Mouse (Mus musculus) hindbrain, postnatal 0 days (tissue): ENCODE measurements around the gene Prss36. TPM values are rescaled to one million over a fixed set of nuclear protein-coding genes. Genes with fewer than 3 reads are reported as not detected.
"Not testable (repeated sequence)": the region's sequence is repeated elsewhere in the genome, so short reads cannot be mapped to it uniquely, and the experiment has no call there.

Experiments used
- ATAC-seq: fragments of 200-750 bp; cut with Nextera tagmentation; 2 replicates; pipeline ENCODE4 v1.8.0; 2017; ENCODE audit warnings: mild to moderate bottlenecking, moderate TSS enrichment, moderate library complexity
- DNase-seq: peaks from one replicate; pipeline ENCODE4 v3.0.0-alpha.2; 2015; ENCODE audit warnings: low spot score
- H3K27ac ChIP-seq: fragments of 300-500 bp; sonication (generic); 2 replicates; pipeline ENCODE4 v1.5.1; 2014; ENCODE audit warnings: mild to moderate bottlenecking
- H3K27me3 ChIP-seq: fragments of 300-500 bp; sonication (generic); 2 replicates; pipeline ENCODE4 v1.6.1; 2014; ENCODE audit warnings: low read length, mixed read lengths; ENCODE audit not compliant: insufficient read depth
- H3K36me3 ChIP-seq: fragments of 300-500 bp; sonication (generic); 2 replicates; pipeline ENCODE4 v1.6.1; 2014; ENCODE audit warnings: low read length, mixed read lengths; ENCODE audit not compliant: insufficient read depth
- H3K4me1 ChIP-seq: fragments of 300-500 bp; sonication (generic); 2 replicates; pipeline ENCODE4 v1.6.1; 2014; ENCODE audit warnings: antibody characterized with exemption, low read length, mixed read lengths; ENCODE audit not compliant: insufficient read depth
- H3K4me2 ChIP-seq: fragments of 300-500 bp; sonication (generic); 2 replicates; pipeline ENCODE4 v1.6.1; 2014; ENCODE audit warnings: low read depth, mild to moderate bottlenecking, low read length, moderate library complexity, mixed read lengths
- H3K4me3 ChIP-seq: fragments of 300-500 bp; sonication (generic); 2 replicates; pipeline ENCODE4 v1.5.1; 2014; ENCODE audit warnings: low read length
- H3K9ac ChIP-seq: fragments of 300-500 bp; sonication (generic); replicated peaks from 2 replicates; pipeline ENCODE4 v1.6.1; 2014; ENCODE audit warnings: mild to moderate bottlenecking, low read length, moderate library complexity, mixed read lengths
- H3K9me3 ChIP-seq: fragments of 300-500 bp; sonication (generic); 2 replicates; pipeline ENCODE4 v1.6.1; 2016; ENCODE audit warnings: low read length, mixed read lengths
- CTCF ChIP-seq: IDR thresholded peaks from 2 replicates; pipeline ENCODE4 v1.5.1; 2016; ENCODE audit warnings: antibody characterized with exemption, control low read depth, low read depth
- WGBS: fragments of 180-500 bp; shearing (Covaris S2); extraction: QIAGEN DNeasy Blood & Tissue Kit; methylation state at CpG from one replicate; pipeline ENCODE4 v1.1.7; 2014; 5-methylcytosine and 5-hydroxymethylcytosine counted together
- polyA plus RNA-seq: library from polyadenylated mRNA; unstranded; fragments of >200 nt; fragmentation: Nextera tagmentation; extraction: Ambion mirVana; gene quantifications from 2 replicates; pipeline ENCODE4 v1.2.1, GENCODE M21; 2015
- total RNA-seq: library from RNA; depleted of rRNA; stranded (reverse); fragments of >200 nt; gene quantifications from 2 replicates; pipeline ENCODE4 v1.2.3, GENCODE M21; 2014

Prss36 gene
- total and polyA plus RNA-seq, 2 experiments from 2014 or later: 16.5 to 19.9 TPM

DNA sequence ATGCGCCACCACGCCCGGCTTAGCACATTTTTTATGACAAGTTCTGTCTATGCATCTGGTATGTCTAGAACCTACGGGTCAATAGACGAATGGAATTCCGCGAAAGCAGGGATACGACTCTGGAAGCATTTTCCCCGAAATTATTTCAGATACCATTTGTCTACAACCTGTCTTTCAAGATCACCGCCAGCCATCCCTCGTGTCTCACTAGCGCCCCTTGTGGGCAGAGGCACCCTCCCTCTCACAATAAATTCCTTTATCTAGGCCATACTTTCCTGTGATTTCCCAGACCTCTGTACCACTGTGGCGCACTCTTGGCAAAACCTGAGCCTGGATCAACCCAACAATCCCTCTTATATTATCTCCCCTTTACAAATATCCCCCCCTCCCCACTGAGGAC is 50.1 kb downstream of the Prss36 start:
- ATAC-seq (no peak), DNase-seq (peak; percentile 60)
- Histone ChIP-seq H3K9ac (no peak overlapping the region), H3K4me2 (no peak overlapping the region), H3K9me3 (no peaks in the 10 kb centered on the region), H3K4me3 (no peak overlapping the region), H3K27me3 (no peaks in the 10 kb centered on the region), H3K27ac (no peak overlapping the region), H3K4me1 (peaks cover 10% of the 10 kb centered on the region; the same call in 1 of the 2 replicates), H3K36me3 (0 out of 2 replicates have a peak, but pooled peaks cover 3% of the 10 kb centered on the region)
- WGBS: 59% methylated on average over 13 of the region's 13 CpGs
- TF ChIP-seq CTCF: peak; percentile 76

DNA sequence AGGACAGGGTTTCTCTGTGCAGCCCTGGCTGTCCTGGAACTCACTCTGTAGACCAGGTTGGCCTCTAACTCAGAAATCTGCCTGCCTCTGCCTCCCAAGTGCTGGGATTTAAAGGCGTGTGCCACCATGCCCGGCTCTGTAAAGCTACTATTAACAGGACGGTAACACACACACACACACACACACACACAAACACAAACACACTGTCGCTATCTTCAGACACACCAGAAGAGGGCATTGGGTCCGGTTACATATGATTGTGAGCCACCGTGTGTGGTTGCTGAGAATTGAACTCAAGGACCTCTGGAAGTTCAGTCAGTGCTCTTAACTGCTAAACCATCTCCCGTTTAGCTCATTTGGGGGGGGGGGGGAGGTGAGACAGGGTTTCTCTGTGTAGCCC is 50.6 kb downstream of the Prss36 start:
- H3K4me1 ChIP-seq, DNase-seq, H3K27me3 ChIP-seq, H3K9me3 ChIP-seq, H3K9ac ChIP-seq, H3K36me3 ChIP-seq: not testable (repeated sequence)
- peak overlapping the region; percentile 67 for H3K4me2 ChIP-seq
- 0 out of 2 replicates have a peak, but pooled peaks have one; percentile 5 for ATAC-seq
- H3K4me3 ChIP-seq: peak overlapping the region; percentile 57
- H3K27ac ChIP-seq: peak overlapping the region; percentile 54
- WGBS: 63% methylated on average over 7 of the region's 7 CpGs

DNA sequence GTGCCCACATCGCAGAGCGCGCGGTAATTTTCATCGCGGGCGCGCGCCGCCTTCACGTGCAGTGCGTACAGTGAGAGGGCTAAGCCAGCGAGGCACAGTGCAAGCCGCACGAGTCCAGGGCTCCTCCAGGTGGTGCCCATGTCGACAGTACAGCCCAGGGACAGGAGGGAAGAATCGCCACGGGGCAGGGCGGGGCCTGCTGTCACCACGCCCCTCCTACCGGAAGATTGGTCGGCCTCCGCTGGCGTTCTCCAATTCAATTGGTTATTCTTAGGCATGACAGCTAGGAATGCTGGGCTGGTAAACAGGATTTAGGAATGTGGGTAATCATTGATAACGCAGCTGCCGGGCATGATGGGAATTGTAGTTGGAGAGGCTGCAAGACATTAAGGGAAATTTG is 51.1 kb downstream of the Prss36 start, which contains the start of the genes Gm21974 and Vkorc1:
Gene Gm21974 (minus strand): TSS at position 13 of the 400 bp plus-strand sequence.
Gene Vkorc1 (minus strand): TSS at position 176 of the 400 bp plus-strand sequence.
- peak; percentile 65 for TF ChIP-seq CTCF
- peak within 1 kb of the TSS; percentile 67 for H3K4me2 ChIP-seq
- no peaks in the 10 kb centered on the region for H3K9me3 ChIP-seq
- no peaks in the 10 kb centered on the region for H3K27me3 ChIP-seq
- ATAC-seq (peak; percentile 97), DNase-seq (peak; percentile 97)
- H3K36me3 ChIP-seq: 0 out of 2 replicates have a peak, but pooled peaks cover 3% of the 10 kb centered on the region
- under 1% methylated on average over 26 of the region's 26 CpGs for WGBS
- H3K4me1 ChIP-seq: peaks cover 10% of the 10 kb centered on the region; the same call in 1 of the 2 replicates
- H3K9ac ChIP-seq: peak within 1 kb of the TSS; percentile 61
- peak within 1 kb of the TSS; percentile 73 for H3K27ac ChIP-seq
- H3K4me3 ChIP-seq: peak within 1 kb of the TSS; percentile 57

DNA sequence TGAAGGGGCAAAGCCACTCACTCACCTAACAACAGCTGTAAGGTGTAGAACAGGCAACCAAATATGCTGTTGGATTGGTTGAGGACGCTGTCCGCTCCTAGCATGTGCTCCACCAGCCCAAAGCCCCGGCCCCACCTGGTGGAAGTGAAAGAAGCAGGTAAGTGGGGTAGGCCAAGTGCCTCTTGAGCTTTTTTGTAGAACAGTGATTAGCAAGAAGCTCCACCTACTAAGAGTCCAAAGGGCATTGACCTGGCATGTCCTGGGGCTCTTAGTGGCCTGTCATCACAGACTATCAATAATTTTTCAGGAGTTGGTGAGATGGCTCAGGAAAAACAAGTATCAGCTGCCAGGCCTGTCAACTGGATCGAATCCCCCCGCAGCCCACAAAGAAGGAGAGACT is 52.0 kb downstream of the Prss36 start:
- TF ChIP-seq CTCF: no peak
- Histone ChIP-seq H3K9ac (peak overlapping the region; percentile 61; the same call in 1 of the 2 replicates), H3K4me2 (peak overlapping the region; percentile 67), H3K36me3 (0 out of 2 replicates have a peak, but pooled peaks cover 6% of the 10 kb centered on the region), H3K9me3 (no peaks in the 10 kb centered on the region), H3K4me1 (peaks cover 10% of the 10 kb centered on the region; the same call in 1 of the 2 replicates), H3K27ac (no peak overlapping the region), H3K27me3 (no peaks in the 10 kb centered on the region), H3K4me3 (peak overlapping the region; percentile 57)
- DNase-seq: no peak
- 85% methylated on average over 5 of the region's 5 CpGs for WGBS
- no peak for ATAC-seq

DNA sequence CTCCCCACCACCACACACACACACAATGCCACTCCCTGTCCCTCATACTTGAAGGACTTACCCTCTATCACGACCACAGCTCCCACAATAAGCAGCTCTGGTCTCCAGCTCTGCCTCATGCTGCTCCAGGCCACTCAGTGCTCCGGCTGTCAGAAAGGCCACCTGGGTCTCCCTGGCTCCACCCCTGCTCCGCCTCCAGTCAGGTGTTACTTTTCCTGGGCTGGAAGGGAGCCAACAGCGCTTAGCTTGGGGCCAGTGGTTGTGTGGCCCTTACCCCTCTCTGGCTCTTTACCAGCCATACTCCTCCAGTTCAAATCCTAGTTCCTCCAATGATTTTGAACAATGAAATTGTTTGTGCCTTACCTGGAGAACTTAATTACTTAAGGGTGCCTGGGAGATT is 55.7 kb downstream of the Prss36 start, which contains the start of gene Prss53:
Gene Prss53 (minus strand): TSS at position 173 of the 400 bp plus-strand sequence.
- 38% methylated on average over 4 of the region's 4 CpGs for WGBS

DNA sequence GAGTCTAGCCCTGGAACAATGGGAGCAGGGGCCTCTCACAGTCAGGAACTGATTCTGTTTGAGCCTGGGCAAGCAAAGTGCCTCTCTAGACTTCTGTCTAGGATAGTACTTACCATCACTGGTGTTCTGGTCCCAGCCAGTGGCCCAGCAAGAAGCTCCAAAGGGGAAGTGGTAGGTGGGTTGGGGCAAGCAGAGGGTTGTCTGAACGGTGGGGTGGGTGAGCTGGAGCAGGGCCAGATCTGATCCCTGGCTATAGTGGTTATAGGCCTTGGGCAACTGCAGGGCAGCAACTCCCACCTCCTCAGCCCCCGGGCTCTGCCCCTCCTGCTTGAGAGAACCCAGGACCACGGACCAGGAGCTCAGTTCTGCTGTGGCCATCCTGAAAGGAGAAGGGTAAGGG is 57.7 kb downstream of the Prss36 start:
- DNase-seq (no peak), ATAC-seq (no peak)
- Histone ChIP-seq H3K4me1 (no peaks in the 10 kb centered on the region), H3K27ac (no peak overlapping the region), H3K27me3 (no peaks in the 10 kb centered on the region), H3K4me2 (no peak overlapping the region), H3K9ac (no peak overlapping the region), H3K4me3 (no peak overlapping the region), H3K36me3 (peaks cover 29% of the 10 kb centered on the region), H3K9me3 (no peaks in the 10 kb centered on the region)
- WGBS: 63% methylated on average over 3 of the region's 3 CpGs
- TF ChIP-seq CTCF: no peak

More for the DNA sequence above, 55.7 kb downstream of the Prss36 start, which contains the start of gene Prss53:
- no peak within 1 kb of the TSS for H3K4me3 ChIP-seq
- H3K4me2 ChIP-seq: no peak within 1 kb of the TSS
- H3K9ac ChIP-seq: no peak within 1 kb of the TSS
- TF ChIP-seq CTCF: no peak
- peaks cover 10% of the 10 kb centered on the region; the same call in 1 of the 2 replicates for H3K4me1 ChIP-seq
- ATAC-seq (no peak), DNase-seq (no peak)
- H3K9me3 ChIP-seq: no peaks in the 10 kb centered on the region
- H3K36me3 ChIP-seq: peaks cover 17% of the 10 kb centered on the region
- H3K27ac ChIP-seq: no peak within 1 kb of the TSS
- no peaks in the 10 kb centered on the region for H3K27me3 ChIP-seq

DNA sequence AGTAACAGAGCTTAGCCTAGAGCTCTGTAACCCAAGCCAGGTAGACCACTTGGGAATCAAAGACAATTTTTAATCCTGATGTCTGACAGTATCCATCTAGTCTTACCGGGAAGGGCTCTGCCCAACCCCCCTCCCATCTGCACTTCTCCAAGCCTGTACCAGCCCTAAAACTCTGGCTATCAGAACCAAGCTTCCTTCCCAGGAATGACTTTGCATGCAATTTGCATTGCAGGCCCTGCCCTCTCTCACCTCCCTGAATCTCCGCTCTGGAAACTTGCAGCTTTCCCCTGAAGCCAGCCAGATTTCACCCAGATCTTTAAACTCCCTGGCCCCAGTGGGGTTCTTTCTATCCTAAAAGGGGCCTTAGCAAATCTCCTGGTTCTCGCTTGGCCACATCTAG is 58.7 kb downstream of the Prss36 start:
- ATAC-seq (no peak), DNase-seq (no peak)
- 79% methylated on average over 3 of the region's 3 CpGs for WGBS
- H3K4me1 ChIP-seq: no peaks in the 10 kb centered on the region
- H3K4me2 ChIP-seq: no peak overlapping the region
- no peak overlapping the region for H3K4me3 ChIP-seq
- peaks cover 35% of the 10 kb centered on the region for H3K36me3 ChIP-seq
- H3K9me3 ChIP-seq: no peaks in the 10 kb centered on the region
- H3K27ac ChIP-seq: no peak overlapping the region
- H3K27me3 ChIP-seq: no peaks in the 10 kb centered on the region
- H3K9ac ChIP-seq: no peak overlapping the region
- TF ChIP-seq CTCF: no peak
